Mouse (Mus musculus) cortical plate, adult 2 months (tissue): Measurements from ENCODE around the gene Aes.

Experiments used
- CTCF ChIP-seq: fragments of 200-500 bp; IDR thresholded peaks from 2 replicates; pipeline ENCODE4 v1.5.1; 2011; ENCODE audit warnings: mild to moderate bottlenecking, control low read depth, low read length; ENCODE audit not compliant: insufficient read depth; ENCODE audit errors: extremely low read depth
- POLR2A ChIP-seq: fragments of 200-500 bp; IDR thresholded peaks from 2 replicates; pipeline ENCODE4 v1.6.1; 2011; ENCODE audit warnings: mild to moderate bottlenecking, low read length, control low read depth; ENCODE audit not compliant: insufficient read depth; ENCODE audit errors: extremely low read depth

DNA sequence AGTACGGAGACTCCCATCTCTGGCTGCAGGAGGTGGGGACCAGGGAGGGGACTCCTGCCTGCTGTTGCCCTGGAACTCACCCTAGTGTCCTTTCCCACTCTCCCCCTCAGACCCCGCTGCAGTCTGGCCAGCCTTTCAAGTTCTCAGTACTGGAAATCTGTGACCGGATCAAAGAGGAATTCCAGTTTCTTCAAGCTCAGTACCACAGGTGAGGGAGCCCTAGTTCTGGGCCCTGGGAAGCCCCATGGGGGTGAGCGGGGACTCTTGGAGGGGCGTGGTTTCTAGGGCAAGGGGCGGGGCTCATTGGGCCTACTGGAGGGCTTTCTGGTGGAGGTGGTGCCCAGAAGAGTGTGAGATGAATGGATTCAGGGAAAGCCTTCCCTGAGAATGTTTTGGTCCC, 16.4 kb downstream of the Aes start:
- TF ChIP-seq CTCF (no peak), POLR2A (no peak)
